Mouse (Mus musculus) ES-E14 (cell line): ENCODE results near the gene Glce.

ENCODE experiments used
- CHD2 ChIP-seq: IDR thresholded peaks from 2 replicates; pipeline ENCODE4 v1.6.1; 2014; ENCODE audit warnings: mild to moderate bottlenecking, low read depth, low read length, inconsistent platforms
- HCFC1 ChIP-seq: IDR thresholded peaks from 2 replicates; pipeline ENCODE4 v1.6.1; 2012; ENCODE audit warnings: low read length, inconsistent platforms, borderline replicate concordance; ENCODE audit not compliant: insufficient read depth
- MAFK ChIP-seq: IDR thresholded peaks from 2 replicates; pipeline ENCODE4 v1.6.1; 2014; ENCODE audit warnings: mild to moderate bottlenecking, low read depth, low read length, inconsistent platforms; ENCODE audit not compliant: insufficient read depth
- ZC3H11A ChIP-seq: IDR thresholded peaks from 2 replicates; pipeline ENCODE4 v1.6.1; 2012; ENCODE audit warnings: low read depth, mild to moderate bottlenecking, inconsistent platforms, low read length, borderline replicate concordance
- ZNF384 ChIP-seq: IDR thresholded peaks from 2 replicates; pipeline ENCODE4 v1.6.1; 2012; ENCODE audit warnings: low read depth, low read length, inconsistent platforms

- TF ChIP-seq CHD2: no peak
- no peak for TF ChIP-seq ZC3H11A
- no peak for TF ChIP-seq MAFK
- no peak for TF ChIP-seq ZNF384
- TF ChIP-seq HCFC1: no peak
Observed at GRCm38 (mm10) chr9:62081542-62081941, 40.9 kb downstream of the Glce start.
